Mouse (Mus musculus): ENCODE measurements around the gene Plekhh3. TPM values are rescaled to one million over a fixed set of nuclear protein-coding genes. Genes with fewer than 3 reads are reported as not detected.

Plekhh3 gene
- total RNA-seq, 2 experiments from 2014 or later: 1.1 TPM; not detected in 1

- no peak for ATAC-seq (replicated peaks; ENCODE audit: low FRiP score, poor library complexity, severe bottlenecking)
These were observed 17.1 kb upstream of the Plekhh3 start for GRCm38 (mm10) chr11:101188166-101188805.

DNA sequence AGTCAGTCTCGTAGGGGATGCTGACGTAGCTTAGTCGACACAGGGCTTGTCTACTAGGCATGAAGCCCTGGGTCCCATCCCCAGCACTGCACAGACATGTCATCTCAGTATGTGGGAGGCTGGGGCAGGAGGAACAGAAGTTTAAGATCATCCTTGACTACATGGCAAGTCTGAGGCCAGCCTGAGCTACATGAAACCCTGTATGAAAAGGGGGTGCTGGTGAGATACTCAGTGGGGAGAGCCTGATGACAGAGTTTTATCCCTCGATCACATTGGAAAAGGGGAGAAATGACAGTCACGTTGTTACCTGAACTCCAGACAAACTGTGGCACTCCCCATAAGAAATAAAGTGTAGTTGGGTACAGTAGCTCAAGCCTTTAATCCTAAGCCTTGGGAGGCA lies 16.4 kb upstream of the Plekhh3 start:
- ATAC-seq (replicated peaks; ENCODE audit: low FRiP score, poor library complexity, severe bottlenecking): no peak

DNA sequence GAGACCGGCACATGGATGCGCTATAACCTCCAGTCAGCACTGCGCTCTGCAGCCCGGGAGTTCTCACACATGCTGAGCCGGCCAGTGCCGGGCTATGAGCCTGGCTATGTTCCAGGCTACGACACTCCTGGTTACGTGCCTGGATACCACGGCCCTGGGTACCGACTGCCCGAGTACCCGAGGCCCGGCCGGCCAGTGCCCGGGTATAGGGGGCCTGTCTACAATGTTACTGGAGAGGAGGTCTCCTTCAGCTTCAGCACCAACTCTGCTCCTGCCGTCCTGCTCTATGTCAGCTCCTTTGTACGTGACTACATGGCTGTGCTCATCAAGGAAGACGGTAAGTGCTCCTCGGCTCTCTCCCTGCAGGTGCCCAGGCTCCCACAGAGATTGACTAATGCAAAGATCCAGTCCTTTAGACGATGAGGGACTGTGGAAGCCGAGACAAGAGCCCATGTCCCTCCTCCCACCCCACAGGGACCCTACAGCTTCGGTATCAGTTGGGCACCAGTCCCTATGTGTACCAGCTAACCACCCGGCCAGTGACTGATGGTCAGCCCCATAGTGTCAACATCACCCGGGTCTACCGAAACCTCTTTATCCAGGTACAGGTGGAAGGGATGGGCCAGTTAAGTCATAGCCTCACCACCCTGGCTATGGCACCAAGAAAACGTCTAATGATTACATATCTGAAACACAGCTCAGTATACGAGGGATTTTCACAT lies 15.5 kb upstream of the Plekhh3 start:
- ATAC-seq (replicated peaks; ENCODE audit: low FRiP score, poor library complexity, severe bottlenecking): no peak

DNA sequence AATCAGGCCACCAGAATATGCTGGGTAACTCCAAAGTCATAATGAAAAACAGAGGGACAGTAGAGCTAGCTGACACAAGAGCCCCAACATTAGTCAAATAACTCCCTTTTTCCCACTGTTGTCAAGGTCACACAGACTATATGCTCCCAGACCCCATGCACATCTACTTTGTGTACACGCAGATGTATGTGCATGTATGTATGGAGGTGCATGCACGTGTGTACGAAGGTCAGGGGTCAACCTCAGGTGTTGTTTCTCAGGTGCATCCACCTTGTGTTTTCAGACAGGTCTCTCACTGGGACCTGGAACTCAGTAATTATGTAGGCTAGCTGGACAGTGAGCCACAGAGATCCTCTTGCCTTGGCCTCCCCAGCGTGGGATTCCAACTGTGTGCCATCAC lies 14.3 kb upstream of the Plekhh3 start:
- ATAC-seq (replicated peaks; ENCODE audit: low FRiP score, poor library complexity, severe bottlenecking): no peak

GRCm38 (mm10) chr11:101184984-101185383 lies 13.8 kb upstream of the Plekhh3 start:
- no peak for ATAC-seq (replicated peaks; ENCODE audit: low FRiP score, poor library complexity, severe bottlenecking)

DNA sequence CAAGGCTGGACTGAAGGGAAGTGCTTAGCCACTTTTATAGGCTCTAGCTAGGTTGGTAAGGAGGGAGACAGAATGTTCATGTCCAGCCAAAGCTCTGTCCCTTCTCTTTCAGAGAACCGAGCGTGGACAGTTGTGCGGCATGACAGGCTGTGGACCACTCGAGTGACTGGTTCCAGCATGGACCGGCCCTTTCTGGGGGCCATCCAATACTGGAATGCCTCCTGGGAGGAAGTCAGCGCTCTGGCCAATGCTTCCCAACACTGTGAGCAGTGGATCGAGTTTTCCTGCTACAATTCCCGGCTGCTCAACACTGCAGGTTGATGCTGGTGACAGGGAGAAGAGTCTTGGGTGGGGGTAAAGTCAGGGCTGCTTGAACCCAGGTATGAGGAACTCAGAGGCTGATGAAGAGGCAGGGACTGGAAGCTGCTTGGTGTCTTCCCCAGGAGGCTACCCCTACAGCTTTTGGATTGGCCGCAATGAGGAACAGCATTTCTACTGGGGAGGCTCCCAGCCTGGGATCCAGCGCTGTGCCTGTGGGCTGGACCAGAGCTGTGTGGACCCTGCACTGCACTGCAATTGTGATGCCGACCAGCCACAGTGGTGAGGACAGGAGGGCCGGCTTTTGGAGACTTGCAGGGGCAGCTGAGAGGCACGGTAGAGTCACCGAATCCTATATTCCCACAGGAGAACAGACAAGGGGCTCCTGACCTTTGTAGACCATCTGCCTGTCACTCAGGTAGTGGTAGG lies 11.8 kb upstream of the Plekhh3 start:
- ATAC-seq (replicated peaks; ENCODE audit: low FRiP score, poor library complexity, severe bottlenecking): no peak

DNA sequence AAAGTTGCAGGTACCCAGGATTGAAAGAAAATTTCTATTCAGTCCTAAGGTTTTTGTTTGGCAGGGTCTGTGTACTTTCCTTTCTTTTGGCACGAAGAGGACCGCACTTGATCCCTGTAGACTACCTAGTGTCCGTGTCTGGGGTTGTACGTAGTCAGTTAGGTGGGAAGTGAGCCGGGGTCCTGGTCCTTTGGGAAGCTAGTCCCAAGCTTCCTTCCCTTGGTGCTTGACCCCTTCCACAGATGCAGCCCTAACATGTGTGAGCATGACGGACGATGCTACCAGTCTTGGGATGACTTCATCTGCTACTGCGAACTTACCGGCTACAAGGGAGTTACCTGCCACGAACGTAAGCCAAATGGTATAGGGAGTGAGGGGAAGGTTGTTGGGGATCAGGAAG lies 10.8 kb upstream of the Plekhh3 start:
- ATAC-seq (replicated peaks; ENCODE audit: low FRiP score, poor library complexity, severe bottlenecking): no peak

- ATAC-seq (replicated peaks; ENCODE audit: low FRiP score, poor library complexity, severe bottlenecking): 0 out of 2 replicates have a peak, but pooled peaks have one; percentile 6
These were observed 9.9 kb upstream of the Plekhh3 start for GRCm38 (mm10) chr11:101180846-101181740.

- ATAC-seq (replicated peaks; ENCODE audit: low FRiP score, poor library complexity, severe bottlenecking): no peak
These were observed 9.1 kb upstream of the Plekhh3 start for GRCm38 (mm10) chr11:101180261-101180660.

DNA sequence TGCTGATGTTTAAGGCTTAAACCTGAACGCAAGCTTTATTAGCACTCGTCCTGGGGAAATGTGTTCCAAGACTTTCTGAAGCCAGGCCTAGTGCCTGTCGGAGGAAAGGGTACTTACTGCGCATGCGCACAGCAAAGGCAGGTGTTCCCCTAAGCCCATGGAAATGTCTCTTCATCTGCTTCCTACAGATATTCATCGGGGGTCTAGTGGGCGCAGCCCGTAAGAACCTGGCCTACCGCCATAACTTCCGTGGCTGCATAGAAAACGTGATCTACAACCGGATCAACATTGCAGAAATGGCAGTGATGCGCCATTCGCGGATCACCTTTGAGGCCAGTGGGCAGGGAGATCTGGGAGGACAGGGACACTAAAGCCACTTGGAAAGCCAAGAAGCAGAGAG lies 8.2 kb upstream of the Plekhh3 start:
- ATAC-seq (replicated peaks; ENCODE audit: low FRiP score, poor library complexity, severe bottlenecking): no peak

GRCm38 (mm10) chr11:101178061-101179058 lies 7.2 kb upstream of the Plekhh3 start:
- ATAC-seq (replicated peaks; ENCODE audit: low FRiP score, poor library complexity, severe bottlenecking): no peak

GRCm38 (mm10) chr11:101176933-101177773 lies 6.0 kb upstream of the Plekhh3 start:
- 0 out of 2 replicates have a peak, but pooled peaks have one; percentile 38 for ATAC-seq (replicated peaks; ENCODE audit: low FRiP score, poor library complexity, severe bottlenecking)

- ATAC-seq (replicated peaks; ENCODE audit: low FRiP score, poor library complexity, severe bottlenecking): no peak
These were observed 5.1 kb upstream of the Plekhh3 start for GRCm38 (mm10) chr11:101176117-101176691.

GRCm38 (mm10) chr11:101175636-101176116 lies 4.5 kb upstream of the Plekhh3 start:
- no peak for ATAC-seq (replicated peaks; ENCODE audit: low FRiP score, poor library complexity, severe bottlenecking)

DNA sequence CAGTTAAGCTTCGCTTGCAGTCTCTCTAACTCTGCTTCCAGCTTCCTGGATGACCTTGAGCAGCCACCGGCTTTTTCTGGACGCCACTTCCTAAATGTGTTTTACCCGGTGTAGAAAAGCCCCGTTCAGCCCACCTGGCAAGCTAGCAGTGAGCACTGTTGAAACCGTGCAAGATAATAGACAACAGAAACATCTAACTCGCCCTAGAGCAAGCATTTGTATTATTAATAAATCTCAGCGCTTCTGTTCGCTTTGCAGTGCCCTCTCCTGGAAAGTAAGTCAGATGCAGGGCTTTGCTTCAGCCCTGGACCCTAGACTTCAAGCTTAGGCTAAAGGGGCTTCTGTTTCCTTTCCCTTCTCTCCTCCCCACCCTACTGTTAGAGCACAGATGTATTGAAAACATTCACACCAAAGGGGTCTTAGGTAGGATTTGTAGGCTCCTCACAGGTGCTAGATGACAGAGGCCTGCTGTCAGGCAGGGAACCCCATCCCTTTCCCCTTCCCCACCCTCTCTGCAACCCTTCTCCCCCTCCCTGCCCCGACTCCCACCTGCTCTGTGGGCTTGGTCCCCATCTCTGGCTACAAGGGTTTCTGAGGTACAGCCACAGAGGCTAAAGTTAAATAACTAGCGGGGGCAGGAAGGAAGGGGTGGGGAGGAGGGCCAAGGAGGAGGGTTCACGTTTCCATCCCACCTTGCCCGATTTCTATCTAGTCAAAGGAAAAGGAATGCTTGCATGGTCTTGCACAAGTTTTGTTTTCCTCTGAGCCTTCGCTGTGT lies 3.9 kb upstream of the Plekhh3 start, which contains the start of gene Ccr10:
Ccr10 (minus strand) TSS at position 593 of the 778 bp plus-strand sequence.
- ATAC-seq (replicated peaks; ENCODE audit: low FRiP score, poor library complexity, severe bottlenecking): no peak

GRCm38 (mm10) chr11:101174389-101174745 lies 3.2 kb upstream of the Plekhh3 start:
- no peak for ATAC-seq (replicated peaks; ENCODE audit: low FRiP score, poor library complexity, severe bottlenecking)

Measured in erythroblast, adult 5-6 weeks (primary cell).